Mouse (Mus musculus) ES-Bruce4 (cell line): ENCODE data around the gene Ubash3a.

Source experiments
- CTCF ChIP-seq: IDR thresholded peaks from one replicate; pipeline ENCODE4 v1.8.1; 2011; ENCODE audit warnings: low read depth, low read length
- POLR2A ChIP-seq: IDR thresholded peaks from one replicate; pipeline ENCODE4 v1.8.1; 2011; ENCODE audit warnings: low read length; ENCODE audit not compliant: insufficient read depth

DNA sequence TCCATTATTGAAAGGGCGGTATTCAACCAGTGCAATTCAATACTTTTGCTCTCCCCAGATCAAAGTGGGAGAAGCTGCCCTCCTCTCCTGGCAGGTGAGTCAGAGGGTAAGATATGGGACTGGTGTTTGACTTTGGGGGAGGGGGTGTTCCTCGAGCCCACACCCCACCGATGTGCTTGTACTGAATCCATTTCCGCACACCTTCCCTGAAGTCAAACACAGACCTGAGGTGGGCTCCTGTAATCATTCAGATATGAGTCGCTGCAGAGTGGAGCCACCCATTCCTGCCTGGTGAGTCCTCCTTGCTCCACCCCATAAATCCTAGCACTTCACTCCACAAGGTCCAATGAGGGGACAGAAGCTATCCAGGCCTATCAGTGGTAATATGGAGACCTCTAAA is 37.9 kb upstream of the Ubash3a start:
- no peak for TF ChIP-seq CTCF
- TF ChIP-seq POLR2A, result no peak
